Mouse (Mus musculus) cerebellum, adult 2 months (tissue): ENCODE measurements around the gene Gnl2.

Experiments used
- CTCF ChIP-seq: fragments of 200-500 bp; IDR thresholded peaks from 2 replicates; pipeline ENCODE4 v1.5.1; 2011; ENCODE audit warnings: low read depth, mild to moderate bottlenecking, control low read depth, low read length, moderate library complexity, borderline replicate concordance; ENCODE audit not compliant: insufficient read depth
- POLR2A ChIP-seq: fragments of 200-500 bp; IDR thresholded peaks from 2 replicates; pipeline ENCODE4 v1.6.1; 2011; ENCODE audit warnings: low read length, control low read depth, borderline replicate concordance; ENCODE audit not compliant: insufficient read depth

- TF ChIP-seq POLR2A: no peak
- no peak for TF ChIP-seq CTCF
These were observed 45.3 kb upstream of the Gnl2 start for GRCm38 (mm10) chr4:124971094-124971493.
